Mouse (Mus musculus) neural tube, embryonic 14.5 days (tissue): ENCODE results near the gene Sirt6. TPM values are rescaled to one million over a fixed set of nuclear protein-coding genes. Genes with fewer than 3 reads are reported as not detected.
A peak's percentile ranks its signal among the peaks of the same experiment; 100 is the strongest.
"Not testable (repeated sequence)": the region's sequence is repeated elsewhere in the genome, so short reads cannot be mapped to it uniquely, and the experiment has no call there.

Experiments
- ATAC-seq: fragments of 200-750 bp; cut with Nextera tagmentation; 2 replicates; pipeline ENCODE4 v1.8.0; 2017; ENCODE audit warnings: low read depth, mild to moderate bottlenecking, moderate TSS enrichment, moderate library complexity
- H3K27ac ChIP-seq: fragments of 300-500 bp; sonication (generic); 2 replicates; pipeline ENCODE4 v1.5.1; 2014; ENCODE audit warnings: low read depth, mild to moderate bottlenecking, control low read depth, low read length, moderate library complexity, mixed read lengths
- H3K27me3 ChIP-seq: fragments of 300-500 bp; sonication (generic); 2 replicates; pipeline ENCODE4 v1.6.1; 2014; ENCODE audit warnings: low read length; ENCODE audit not compliant: control insufficient read depth, insufficient read depth
- H3K36me3 ChIP-seq: fragments of 300-500 bp; sonication (generic); 2 replicates; pipeline ENCODE4 v1.6.1; 2014; ENCODE audit warnings: low read length, mixed read lengths; ENCODE audit not compliant: control insufficient read depth, insufficient read depth
- H3K4me1 ChIP-seq: fragments of 300-500 bp; sonication (generic); 2 replicates; pipeline ENCODE4 v1.6.1; 2014; ENCODE audit warnings: low read length; ENCODE audit not compliant: control insufficient read depth, insufficient read depth
- H3K4me2 ChIP-seq: fragments of 300-500 bp; sonication (generic); 2 replicates; pipeline ENCODE4 v1.6.1; 2014; ENCODE audit warnings: mild to moderate bottlenecking, low read depth, low read length, control low read depth
- H3K4me3 ChIP-seq: fragments of 300-500 bp; sonication (generic); 2 replicates; pipeline ENCODE4 v1.5.1; 2014; ENCODE audit warnings: low read depth, low read length, control low read depth, mixed read lengths
- H3K9ac ChIP-seq: fragments of 300-500 bp; sonication (generic); replicated peaks from 2 replicates; pipeline ENCODE4 v1.6.1; 2014; ENCODE audit warnings: low read depth, mild to moderate bottlenecking, control low read depth, low read length, mixed read lengths
- H3K9me3 ChIP-seq: fragments of 300-500 bp; sonication (generic); 2 replicates; pipeline ENCODE4 v1.6.1; 2016; ENCODE audit warnings: low read length; ENCODE audit not compliant: control insufficient read depth
- WGBS: fragments of 180-500 bp; shearing (Covaris S2); extraction: QIAGEN DNeasy Blood & Tissue Kit; methylation state at CpG from one replicate; pipeline ENCODE4 v1.1.7; 2014; 5-methylcytosine and 5-hydroxymethylcytosine counted together
- polyA plus RNA-seq: library from polyadenylated mRNA; unstranded; fragments of >200 nt; fragmentation: Nextera tagmentation; extraction: Ambion mirVana; gene quantifications from 2 replicates; pipeline ENCODE4 v1.2.1, GENCODE M21; 2014

Sirt6 gene
- polyA plus RNA-seq, 1 experiment from 2014 or later: 53.6 TPM

DNA sequence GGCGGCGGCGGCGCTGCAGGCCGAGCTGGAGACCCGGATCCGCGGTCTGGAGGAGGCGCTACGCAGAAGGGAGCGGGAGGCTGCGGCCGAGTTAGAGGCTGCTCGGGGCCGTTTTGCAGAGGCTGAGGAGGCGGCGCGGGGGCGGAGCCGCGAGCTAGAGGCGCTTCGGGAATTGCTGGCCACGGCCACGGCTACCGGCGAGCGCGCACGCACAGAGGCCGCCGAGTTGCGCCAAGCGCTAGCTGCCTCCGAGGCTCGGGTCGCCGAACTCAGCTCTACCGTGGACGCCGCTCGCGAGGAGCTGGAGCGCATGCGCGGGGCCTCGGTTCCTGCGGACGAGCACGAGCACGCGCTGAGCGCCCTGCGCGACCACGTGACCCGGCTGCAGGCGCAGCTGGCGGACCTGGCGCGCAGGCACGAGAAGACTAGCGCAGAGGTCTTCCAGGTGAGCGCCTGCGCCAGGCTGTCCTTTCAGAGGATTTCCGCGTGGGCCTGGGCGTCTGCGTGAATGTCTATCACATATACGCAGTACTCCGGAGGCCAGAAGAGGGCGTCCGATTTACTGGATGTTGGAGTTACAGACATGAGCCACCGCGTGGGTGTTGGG lies 16.0 kb upstream of the Sirt6 start:
- H3K4me3 ChIP-seq: peak overlapping the region; percentile 69
- H3K4me1 ChIP-seq: peaks cover 19% of the 10 kb centered on the region
- H3K9ac ChIP-seq: peak overlapping the region; percentile 86
- peak overlapping the region; percentile 93 for H3K27ac ChIP-seq
- ATAC-seq: peak; percentile 88
- under 1% methylated on average over 71 of the region's 75 CpGs for WGBS
- no peaks in the 10 kb centered on the region for H3K27me3 ChIP-seq
- no peaks in the 10 kb centered on the region for H3K36me3 ChIP-seq
- H3K4me2 ChIP-seq: peak overlapping the region; percentile 74
- no peaks in the 10 kb centered on the region for H3K9me3 ChIP-seq

DNA sequence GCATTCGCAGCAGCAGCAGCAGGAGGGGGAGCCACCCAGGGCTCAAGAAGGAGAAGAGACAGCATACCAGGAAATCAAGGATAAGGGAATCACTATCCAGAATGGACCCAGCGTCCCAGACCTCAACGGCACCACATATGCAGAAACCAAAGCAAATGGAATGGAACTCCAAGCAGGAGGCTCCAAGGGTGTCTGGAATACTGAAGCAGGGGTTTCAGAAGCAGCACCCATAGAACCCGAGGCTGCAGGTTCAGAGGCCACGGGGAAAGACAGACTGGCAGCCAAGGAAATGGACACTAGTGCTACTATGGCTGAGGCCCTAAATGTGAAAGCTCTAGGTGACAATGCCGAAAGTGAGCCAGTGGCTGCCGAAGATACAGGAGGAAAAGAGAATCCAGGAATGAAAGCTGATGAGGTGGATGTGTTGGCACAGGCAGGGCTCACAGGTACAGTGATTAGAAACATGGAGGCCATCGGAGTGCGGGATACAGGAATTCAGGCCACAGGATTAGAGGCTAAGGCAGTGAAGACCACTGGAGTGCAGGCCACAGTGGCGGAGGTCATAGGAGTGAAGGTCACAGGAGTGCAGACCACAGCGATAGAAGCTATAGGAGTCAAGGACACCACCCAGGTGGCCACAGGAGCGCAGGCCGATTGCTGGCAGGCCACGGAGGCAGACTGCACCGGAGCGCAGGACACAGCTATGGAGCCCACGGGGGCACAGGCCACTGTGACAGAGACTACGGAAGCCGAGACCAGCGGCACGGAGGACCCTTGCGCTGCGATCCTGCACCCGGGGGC lies 15.3 kb upstream of the Sirt6 start:
- WGBS: 20% methylated on average over 24 of the region's 24 CpGs
- H3K4me1 ChIP-seq: peaks cover 19% of the 10 kb centered on the region

DNA sequence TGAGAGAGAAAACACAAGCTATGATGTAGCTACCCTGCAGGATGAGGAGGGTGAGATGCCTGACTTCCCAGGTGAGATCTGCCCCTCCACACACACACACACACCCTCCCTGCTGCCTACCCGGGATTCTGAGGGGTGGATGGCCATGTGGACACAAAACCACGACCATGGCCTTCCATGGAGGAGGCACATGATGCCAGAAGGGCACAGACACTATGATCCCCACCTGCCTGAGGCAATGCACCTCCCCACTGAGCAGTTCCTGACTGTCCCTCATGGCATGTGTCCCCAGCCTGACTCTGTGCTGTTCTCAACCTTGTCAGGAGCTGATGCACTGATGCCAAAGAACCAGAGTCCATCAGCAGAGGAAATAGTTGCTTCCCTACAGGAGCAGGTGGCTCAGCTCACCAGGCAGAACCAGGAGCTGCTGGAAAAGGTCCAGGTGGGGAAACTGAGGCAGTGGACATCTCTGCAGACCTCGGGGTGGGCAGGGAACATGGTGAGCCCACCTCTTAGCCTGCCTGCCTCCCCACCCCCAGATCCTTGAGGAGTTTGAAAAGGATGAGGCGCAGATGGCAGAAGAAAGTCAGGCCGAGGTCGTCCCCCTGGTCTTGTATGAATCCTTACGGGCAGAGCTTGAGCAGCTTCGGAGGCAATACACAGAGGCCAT lies 14.5 kb upstream of the Sirt6 start:
- Histone ChIP-seq H3K27me3 (no peaks in the 10 kb centered on the region), H3K36me3 (no peaks in the 10 kb centered on the region), H3K9me3 (no peaks in the 10 kb centered on the region), H3K27ac (peak overlapping the region; percentile 93; the same call in 1 of the 2 replicates), H3K4me2 (peak overlapping the region; percentile 74; the same call in 1 of the 2 replicates), H3K4me1 (peaks cover 19% of the 10 kb centered on the region), H3K9ac (peak overlapping the region; percentile 18), H3K4me3 (peak overlapping the region; percentile 69; the same call in 1 of the 2 replicates)
- no peak for ATAC-seq
- 79% methylated on average over 8 of the region's 8 CpGs for WGBS

More for the DNA sequence above, 15.3 kb upstream of the Sirt6 start:
- no peaks in the 10 kb centered on the region for H3K27me3 ChIP-seq
- peak overlapping the region; percentile 93 for H3K27ac ChIP-seq
- ATAC-seq: peak; percentile 58
- no peaks in the 10 kb centered on the region for H3K36me3 ChIP-seq
- peak overlapping the region; percentile 86 for H3K9ac ChIP-seq
- peak overlapping the region; percentile 74 for H3K4me2 ChIP-seq
- peak overlapping the region; percentile 69 for H3K4me3 ChIP-seq
- no peaks in the 10 kb centered on the region for H3K9me3 ChIP-seq

DNA sequence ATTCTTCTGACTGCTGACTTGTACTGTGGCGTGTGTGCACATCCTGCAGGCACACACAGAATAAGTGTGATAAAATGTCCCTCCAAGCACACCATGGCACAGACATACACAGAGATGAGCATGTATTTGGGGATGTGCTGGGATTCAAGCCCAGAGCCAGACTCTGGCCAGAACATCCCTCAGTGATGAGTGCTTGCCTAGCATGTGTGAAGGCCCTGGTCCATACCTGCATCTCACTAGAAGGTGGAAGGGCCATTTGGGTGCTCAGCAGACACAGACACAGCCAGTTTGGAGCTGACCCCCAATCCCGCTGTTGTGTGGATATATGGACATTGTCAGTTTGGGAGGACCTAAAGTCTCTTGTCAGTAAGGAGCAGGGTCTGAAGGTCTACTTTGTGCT lies 14.0 kb upstream of the Sirt6 start:
- H3K9ac ChIP-seq: peak overlapping the region; percentile 18; the same call in 1 of the 2 replicates
- H3K27me3 ChIP-seq: no peaks in the 10 kb centered on the region
- no peak for ATAC-seq
- no peaks in the 10 kb centered on the region for H3K9me3 ChIP-seq
- no peaks in the 10 kb centered on the region for H3K36me3 ChIP-seq
- peak overlapping the region; percentile 74; the same call in 1 of the 2 replicates for H3K4me2 ChIP-seq
- H3K27ac ChIP-seq: no peak overlapping the region
- whole genome bisulfite sequencing: 95% methylated on average over 2 of the region's 2 CpGs
- H3K4me3 ChIP-seq: no peak overlapping the region
- H3K4me1 ChIP-seq: peaks cover 19% of the 10 kb centered on the region

DNA sequence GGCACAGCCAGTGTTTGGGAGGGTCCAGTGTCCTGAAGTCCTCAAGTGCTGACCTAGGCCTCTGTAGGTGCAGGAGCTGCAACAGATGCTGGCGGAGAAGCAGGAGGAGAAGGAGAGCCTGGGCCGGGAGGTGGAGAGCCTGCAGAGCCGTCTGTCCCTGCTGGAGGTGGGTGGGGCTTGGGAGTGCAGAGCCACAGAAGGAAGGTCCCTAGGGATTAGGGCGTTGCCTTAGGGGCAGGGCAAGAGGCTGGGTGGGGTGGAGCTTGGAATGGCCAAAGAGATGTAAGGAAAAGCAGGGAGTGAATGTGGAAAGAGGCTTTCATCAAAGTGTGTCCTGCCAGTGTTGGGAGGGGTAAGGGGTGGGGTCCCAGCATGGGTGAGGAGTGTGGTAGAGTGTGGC lies 13.2 kb upstream of the Sirt6 start:
- H3K36me3 ChIP-seq: not testable (repeated sequence)
- WGBS: 45% methylated on average over 4 of the region's 4 CpGs

DNA sequence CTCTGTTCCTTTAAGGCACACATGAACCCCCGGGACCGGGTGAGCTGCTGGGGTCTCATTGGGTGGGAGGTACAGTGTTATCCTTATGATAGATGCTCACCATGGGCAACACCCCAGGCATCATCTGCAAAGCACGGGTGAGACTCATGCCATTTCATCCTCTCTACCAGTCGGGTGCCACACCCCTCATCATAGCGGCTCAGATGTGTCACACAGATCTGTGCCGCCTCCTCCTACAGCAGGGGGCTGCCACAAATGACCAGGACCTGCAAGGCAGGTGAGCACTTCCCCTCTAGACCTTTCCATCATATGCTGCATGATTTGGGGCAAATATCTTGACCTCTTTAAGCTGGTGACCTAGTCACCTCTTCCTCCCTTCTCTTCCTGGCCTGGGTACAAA lies 10.5 kb upstream of the Sirt6 start:
- no peaks in the 10 kb centered on the region for H3K27me3 ChIP-seq
- no peak for ATAC-seq

More for the DNA sequence above, 13.2 kb upstream of the Sirt6 start:
- H3K27me3 ChIP-seq, H3K4me3 ChIP-seq, H3K9ac ChIP-seq, H3K9me3 ChIP-seq, H3K27ac ChIP-seq, H3K4me2 ChIP-seq, ATAC-seq: not testable (repeated sequence)
- peaks cover 19% of the 10 kb centered on the region for H3K4me1 ChIP-seq

DNA sequence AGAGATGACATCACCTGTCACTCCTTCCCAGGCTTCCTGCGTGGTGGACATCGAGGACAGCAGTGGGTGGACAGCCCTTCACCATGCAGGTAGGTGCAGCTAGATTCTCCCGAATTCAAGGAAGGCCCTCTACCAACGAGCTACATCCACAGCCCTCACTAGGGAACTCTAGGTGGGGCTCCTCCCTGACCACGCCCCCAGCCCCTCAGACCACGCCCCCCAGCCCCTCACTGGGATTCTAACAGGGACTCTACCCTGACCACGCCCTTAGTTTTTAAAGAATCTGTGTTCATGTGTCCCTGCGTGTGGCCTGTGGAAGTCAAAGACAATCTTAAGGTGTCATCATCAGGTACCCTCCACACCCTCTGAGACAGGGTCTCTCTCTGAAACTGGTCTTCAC lies 8.7 kb upstream of the Sirt6 start:
- no peak overlapping the region for H3K4me2 ChIP-seq
- 22% methylated on average over 8 of the region's 8 CpGs for WGBS
- H3K27ac ChIP-seq: no peak overlapping the region
- no peaks in the 10 kb centered on the region for H3K36me3 ChIP-seq
- peaks cover 3% of the 10 kb centered on the region; the same call in 1 of the 2 replicates for H3K4me1 ChIP-seq
- ATAC-seq: no peak
- H3K27me3 ChIP-seq: no peaks in the 10 kb centered on the region
- no peak overlapping the region for H3K4me3 ChIP-seq
- H3K9ac ChIP-seq: no peak overlapping the region
- no peaks in the 10 kb centered on the region for H3K9me3 ChIP-seq

More for the DNA sequence above, 10.5 kb upstream of the Sirt6 start:
- WGBS: 75% methylated on average over 6 of the region's 6 CpGs
- Histone ChIP-seq H3K4me2 (no peak overlapping the region), H3K9ac (no peak overlapping the region), H3K4me3 (no peak overlapping the region), H3K36me3 (no peaks in the 10 kb centered on the region), H3K27ac (no peak overlapping the region), H3K9me3 (no peaks in the 10 kb centered on the region), H3K4me1 (peaks cover 19% of the 10 kb centered on the region)

DNA sequence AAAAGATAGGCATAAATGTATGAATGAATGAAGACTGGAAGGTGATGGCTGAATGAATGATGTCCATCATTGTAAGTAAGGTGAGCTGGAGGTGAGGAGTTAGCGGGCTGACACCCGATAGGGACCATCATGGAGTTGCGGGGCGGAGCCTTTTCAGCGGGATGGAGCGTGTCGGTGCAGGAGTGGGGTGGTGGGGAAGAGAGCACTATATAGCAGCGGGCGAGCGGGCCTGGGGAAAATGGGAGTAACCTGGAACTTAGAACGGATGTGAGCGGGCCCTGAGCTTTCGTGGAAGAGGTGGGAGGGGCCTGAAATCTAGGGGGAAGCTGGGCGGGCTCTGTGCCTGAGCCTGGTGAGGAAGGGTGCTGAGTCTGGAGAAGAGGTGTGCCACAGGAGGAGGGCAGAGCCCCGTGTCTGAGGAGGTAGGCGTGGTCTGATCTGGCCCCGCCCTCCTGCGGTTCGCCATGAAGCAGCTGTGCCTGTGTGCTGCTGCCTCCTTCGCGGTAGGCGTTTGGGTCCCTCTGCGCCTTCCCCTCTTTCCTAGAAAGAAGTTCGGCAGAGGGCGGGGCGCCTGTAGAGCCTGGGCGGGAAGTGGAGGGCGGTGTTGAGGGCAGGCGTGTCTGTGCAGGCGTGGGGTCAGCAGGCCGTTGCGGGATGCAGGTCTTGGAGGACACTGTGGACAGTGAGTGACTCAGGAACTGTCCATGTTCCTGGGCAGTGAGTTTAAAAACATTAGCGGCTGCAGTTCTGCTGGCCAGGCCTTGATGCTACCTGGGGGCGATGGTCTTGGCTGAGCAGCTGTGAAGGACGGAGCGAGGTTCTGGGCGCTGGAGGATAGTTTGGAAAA lies 5.9 kb upstream of the Sirt6 start:
- 3% methylated on average over 37 of the region's 37 CpGs for WGBS
- peak overlapping the region; percentile 37 for H3K4me3 ChIP-seq
- peak overlapping the region; percentile 51 for H3K9ac ChIP-seq
- no peaks in the 10 kb centered on the region for H3K27me3 ChIP-seq
- no peaks in the 10 kb centered on the region for H3K36me3 ChIP-seq
- peak overlapping the region; percentile 67 for H3K4me2 ChIP-seq
- H3K4me1 ChIP-seq: no peaks in the 10 kb centered on the region
- no peak overlapping the region for H3K27ac ChIP-seq
- ATAC-seq: peak; percentile 88
- H3K9me3 ChIP-seq: no peaks in the 10 kb centered on the region
